Mouse (Mus musculus): ENCODE results near the gene Ttc28. TPM values are rescaled to one million over a fixed set of nuclear protein-coding genes. Genes with fewer than 3 reads are reported as not detected.

Ttc28 gene
- total and polyA plus RNA-seq, 3 experiments: 0.21 to 0.89 (median 0.28) TPM

DNA sequence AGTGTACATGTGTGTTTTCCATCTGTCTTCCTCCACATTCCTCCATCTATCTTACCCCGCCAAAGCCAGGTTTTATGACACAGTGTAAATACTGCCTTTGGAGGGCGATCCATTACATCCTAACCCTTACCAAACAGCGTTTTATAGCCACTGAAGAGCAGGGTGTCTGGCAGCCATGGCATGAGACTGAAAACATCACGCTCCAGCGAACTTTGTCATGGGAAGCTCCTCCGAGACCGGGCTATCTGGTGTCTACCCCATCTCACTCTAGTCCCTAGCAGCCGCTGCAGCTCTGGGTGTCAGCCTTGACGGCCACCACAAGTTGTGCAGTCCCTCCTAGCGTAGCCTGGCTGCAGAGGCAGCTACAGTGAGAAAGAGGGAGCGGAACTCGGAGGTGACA is 295.8 kb downstream of the Ttc28 start:
- H3K79me2 ChIP-seq (replicated peaks; ENCODE audit: control insufficient read depth, extremely low read depth, insufficient read depth, poor library complexity, severe bottlenecking): no peaks in the 10 kb centered on the region
- H3K27me3 ChIP-seq (replicated peaks): no peaks in the 10 kb centered on the region
- H3K4me1 ChIP-seq (ENCODE audit: control insufficient read depth in 1 of 2, insufficient read depth in 2 of 2): peaks cover 2 to 33% of the 10 kb centered on the region in 2 experiments; a peak in 3 of 4 replicates
- no peak overlapping the region for H3K9ac ChIP-seq (ENCODE audit: insufficient read depth, low read depth)
- dilution Hi-C loops (cut with MboI; ENCODE audit: extremely low pct_ligation_motif_present, extremely low pct_unique_long_range_greater_than_20kb, low sequenced_read_pairs): no loop called here
- in situ Hi-C loops (cut with MboI; ENCODE audit: low pct_ligation_motif_present, low pct_unique_long_range_greater_than_20kb, low sequenced_read_pairs): no loop called here
- H3K27ac ChIP-seq (ENCODE audit: insufficient read depth, low read depth): no peak overlapping the region
- no peak for DNase-seq (ENCODE audit: extremely low read depth)
- no peak overlapping the region for H3K4me3 ChIP-seq (replicated peaks in 1 of 3; ENCODE audit: low read depth in 2 of 3, low read length in 2 of 3, poor library complexity in 1 of 3)
- no peak for TF ChIP-seq POLR2A (IDR thresholded peaks at IDR 0.05; ENCODE audit: low read depth, low read length)
- TF ChIP-seq USF2 (conservative IDR thresholded peaks at IDR 0.05; ENCODE audit: low read depth, low read length): no peak
- no peak for TF ChIP-seq SMC3 (IDR thresholded peaks at IDR 0.05; ENCODE audit: low read depth, low read length)
- TF ChIP-seq MEF2A (IDR thresholded peaks at IDR 0.05; ENCODE audit: borderline replicate concordance, low read depth, low read length): no peak
- no peak for TF ChIP-seq CTCF (conservative IDR thresholded peaks at IDR 0.05 in 1 of 2, IDR thresholded peaks at IDR 0.05 in 1 of 2; ENCODE audit: low read depth in 2 of 2, low read length in 2 of 2)
- H3K36me3 ChIP-seq (replicated peaks in 1 of 2; ENCODE audit: control insufficient read depth in 1 of 2, insufficient read depth in 1 of 2, low read length in 1 of 2): peaks cover 0 to 3% of the 10 kb centered on the region in 2 experiments
- H3K4me2 ChIP-seq (ENCODE audit: insufficient read depth, low read depth, poor library complexity, severe bottlenecking): no peak overlapping the region
- no peaks in the 10 kb centered on the region for H3K9me3 ChIP-seq (replicated peaks; ENCODE audit: low read length)

DNA sequence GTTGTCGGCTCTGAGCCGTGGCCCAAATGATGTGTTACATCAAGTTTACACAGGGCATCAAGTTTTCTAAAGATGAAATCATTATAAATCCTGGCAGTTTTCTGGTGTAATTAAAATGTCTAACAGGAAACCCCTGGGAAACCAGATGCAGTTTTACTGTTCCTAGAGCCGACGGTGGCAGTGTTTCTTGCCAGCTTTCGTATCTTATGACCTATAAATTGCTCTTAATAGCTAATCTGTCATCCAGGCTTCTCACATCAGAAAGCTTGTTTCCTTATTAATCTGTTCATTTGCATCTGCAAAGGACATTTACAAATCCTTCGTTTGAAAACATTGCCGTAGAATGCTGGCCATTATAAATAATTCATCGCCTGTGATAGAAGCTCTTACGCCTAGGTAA is 296.2 kb downstream of the Ttc28 start:
- no peak overlapping the region for H3K4me2 ChIP-seq (ENCODE audit: insufficient read depth, low read depth, poor library complexity, severe bottlenecking)
- peaks cover 0 to 3% of the 10 kb centered on the region in 2 experiments for H3K36me3 ChIP-seq (replicated peaks in 1 of 2; ENCODE audit: control insufficient read depth in 1 of 2, insufficient read depth in 1 of 2, low read length in 1 of 2)
- H3K9ac ChIP-seq (ENCODE audit: insufficient read depth, low read depth): no peak overlapping the region
- no peak overlapping the region for H3K4me3 ChIP-seq (replicated peaks in 1 of 3; ENCODE audit: low read depth in 2 of 3, low read length in 2 of 3, poor library complexity in 1 of 3)
- H3K4me1 ChIP-seq (ENCODE audit: control insufficient read depth in 1 of 2, insufficient read depth in 2 of 2): peaks cover 2 to 33% of the 10 kb centered on the region in 2 experiments; a peak in 3 of 4 replicates
- in situ Hi-C loops (cut with MboI; ENCODE audit: low pct_ligation_motif_present, low pct_unique_long_range_greater_than_20kb, low sequenced_read_pairs): no loop called here
- dilution Hi-C loops (cut with MboI; ENCODE audit: extremely low pct_ligation_motif_present, extremely low pct_unique_long_range_greater_than_20kb, low sequenced_read_pairs): no loop called here
- H3K27ac ChIP-seq (ENCODE audit: insufficient read depth, low read depth): no peak overlapping the region
- H3K79me2 ChIP-seq (replicated peaks; ENCODE audit: control insufficient read depth, extremely low read depth, insufficient read depth, poor library complexity, severe bottlenecking): no peaks in the 10 kb centered on the region
- no peak for DNase-seq (ENCODE audit: extremely low read depth)
- H3K27me3 ChIP-seq (replicated peaks): no peaks in the 10 kb centered on the region
- TF ChIP-seq NELFE (IDR thresholded peaks at IDR 0.05; ENCODE audit: low read depth, low read length) (no peak), MXI1 (IDR thresholded peaks at IDR 0.05; ENCODE audit: low read depth, low read length) (no peak), USF2 (conservative IDR thresholded peaks at IDR 0.05; ENCODE audit: low read depth, low read length) (no peak), RCOR1 (conservative IDR thresholded peaks at IDR 0.05; ENCODE audit: low read depth, low read length) (no peak), PAX5 (IDR thresholded peaks at IDR 0.05; ENCODE audit: low read length) (no peak), TBP (conservative IDR thresholded peaks at IDR 0.05; ENCODE audit: low read depth, low read length) (no peak), RAD21 (IDR thresholded peaks at IDR 0.05; ENCODE audit: low read depth, low read length) (no peak), MEF2A (IDR thresholded peaks at IDR 0.05; ENCODE audit: borderline replicate concordance, low read depth, low read length) (no peak), ZMIZ1 (IDR thresholded peaks at IDR 0.05; ENCODE audit: low read depth, low read length) (no peak), POLR2AphosphoS2 (IDR thresholded peaks at IDR 0.05; ENCODE audit: low read depth, low read length) (no peak), BHLHE40 (IDR thresholded peaks at IDR 0.05; ENCODE audit: low read depth, low read length) (no peak), GABPA (IDR thresholded peaks at IDR 0.05; ENCODE audit: insufficient replicate concordance, low read depth, low read length) (no peak), MYC (IDR thresholded peaks at IDR 0.05; ENCODE audit: low read depth, low read length) (no peak), CHD2 (IDR thresholded peaks at IDR 0.05; ENCODE audit: low read length) (no peak), HCFC1 (IDR thresholded peaks at IDR 0.05; ENCODE audit: low read depth, low read length) (no peak)
- H3K9me3 ChIP-seq (replicated peaks; ENCODE audit: low read length): no peaks in the 10 kb centered on the region

Measured in CH12.LX (cell line).